Mouse (Mus musculus) kidney, postnatal 0 days (tissue): ENCODE measurements around the gene Nbea. TPM values are rescaled to one million over a fixed set of nuclear protein-coding genes. Genes with fewer than 3 reads are reported as not detected.

Experiments
- ATAC-seq: fragments of 200-750 bp; cut with Nextera tagmentation; replicated peaks from 2 replicates; pipeline ENCODE4 v1.8.0; 2017; ENCODE audit warnings: low read depth, moderate number of reproducible peaks, moderate TSS enrichment, moderate library complexity; ENCODE audit not compliant: low FRiP score
- DNase-seq: peaks from one replicate; pipeline ENCODE4 v3.0.0-alpha.2; 2016; ENCODE audit warnings: low spot score
- H3K27ac ChIP-seq: fragments of 300-500 bp; sonication (generic); 2 replicates; pipeline ENCODE4 v1.5.1; 2014; ENCODE audit warnings: mild to moderate bottlenecking
- H3K27me3 ChIP-seq: fragments of 300-500 bp; sonication (generic); 2 replicates; pipeline ENCODE4 v1.6.1; 2014; ENCODE audit warnings: low read length, mixed read lengths; ENCODE audit not compliant: insufficient read depth
- H3K36me3 ChIP-seq: fragments of 300-500 bp; sonication (generic); 2 replicates; pipeline ENCODE4 v1.6.1; 2014; ENCODE audit warnings: low read length, mixed read lengths; ENCODE audit not compliant: insufficient read depth
- H3K4me1 ChIP-seq: fragments of 300-500 bp; sonication (generic); replicated peaks from 2 replicates; pipeline ENCODE4 v1.6.1; 2014; ENCODE audit warnings: antibody characterized with exemption, low read length, mixed read lengths; ENCODE audit not compliant: insufficient read depth
- H3K4me2 ChIP-seq: fragments of 300-500 bp; sonication (generic); 2 replicates; pipeline ENCODE4 v1.6.1; 2014; ENCODE audit warnings: mild to moderate bottlenecking, low read length, moderate library complexity, mixed read lengths
- H3K4me3 ChIP-seq: fragments of 300-500 bp; sonication (generic); replicated peaks from 2 replicates; pipeline ENCODE4 v1.5.1; 2014; ENCODE audit warnings: low read depth, low read length
- H3K9ac ChIP-seq: fragments of 300-500 bp; sonication (generic); 2 replicates; pipeline ENCODE4 v1.6.1; 2014; ENCODE audit warnings: low read depth, low read length
- H3K9me3 ChIP-seq: fragments of 300-500 bp; sonication (generic); replicated peaks from 2 replicates; pipeline ENCODE4 v1.6.1; 2016; ENCODE audit warnings: low read length, inconsistent platforms, mixed read lengths
- CTCF ChIP-seq: IDR thresholded peaks from 2 replicates; pipeline ENCODE4 v1.5.1; 2016; ENCODE audit warnings: antibody characterized with exemption, low read depth, mild to moderate bottlenecking, moderate library complexity
- WGBS: fragments of 180-500 bp; shearing (Covaris S2); extraction: QIAGEN DNeasy Blood & Tissue Kit; methylation state at CpG from one replicate; pipeline ENCODE4 v1.1.7; 2014; 5-methylcytosine and 5-hydroxymethylcytosine counted together
- polyA plus RNA-seq: library from polyadenylated mRNA; unstranded; fragments of >200 nt; fragmentation: Nextera tagmentation; extraction: Ambion mirVana; gene quantifications from 2 replicates; pipeline ENCODE4 v1.2.1, GENCODE M21; 2015

Gene Nbea
- polyA plus RNA-seq, 1 experiment from 2014 or later: 8.6 TPM

GRCm38 (mm10) chr3:56182371-56183158, 936 bp downstream of the Nbea start:
- Histone ChIP-seq H3K27ac (peak overlapping the region; percentile 64; the same call in 1 of the 2 replicates), H3K4me3 (peak overlapping the region; percentile 93), H3K9ac (peak overlapping the region; percentile 88), H3K4me2 (peak overlapping the region; percentile 89), H3K27me3 (no peaks in the 10 kb centered on the region), H3K9me3 (no peaks in the 10 kb centered on the region), H3K4me1 (no peaks in the 10 kb centered on the region), H3K36me3 (no peaks in the 10 kb centered on the region)
- ATAC-seq: peak; percentile 64
- peak; percentile 41 for DNase-seq
- TF ChIP-seq CTCF: no peak
- 1% methylated on average over 42 of the region's 61 CpGs for WGBS

GRCm38 (mm10) chr3:56181991-56182370, 1.5 kb downstream of the Nbea start:
- H3K4me1 ChIP-seq: no peaks in the 10 kb centered on the region
- no peak for TF ChIP-seq CTCF
- DNase-seq: peak; percentile 28
- no peak overlapping the region for H3K27ac ChIP-seq
- no peaks in the 10 kb centered on the region for H3K36me3 ChIP-seq
- H3K27me3 ChIP-seq: no peaks in the 10 kb centered on the region
- no peaks in the 10 kb centered on the region for H3K9me3 ChIP-seq
- no peak for ATAC-seq
- H3K9ac ChIP-seq: peak overlapping the region; percentile 88; the same call in 1 of the 2 replicates
- H3K4me2 ChIP-seq: peak overlapping the region; percentile 89
- peak overlapping the region; percentile 93 for H3K4me3 ChIP-seq
- WGBS: 20% methylated on average over 4 of the region's 4 CpGs

- H3K4me3 ChIP-seq: no peak overlapping the region
- no peaks in the 10 kb centered on the region for H3K9me3 ChIP-seq
- no peak overlapping the region for H3K27ac ChIP-seq
- no peaks in the 10 kb centered on the region for H3K36me3 ChIP-seq
- peak; percentile 8 for DNase-seq
- no peak for TF ChIP-seq CTCF
- H3K27me3 ChIP-seq: no peaks in the 10 kb centered on the region
- no peak for ATAC-seq
- peak overlapping the region; percentile 89; the same call in 1 of the 2 replicates for H3K4me2 ChIP-seq
- H3K9ac ChIP-seq: no peak overlapping the region
- no peaks in the 10 kb centered on the region for H3K4me1 ChIP-seq
- WGBS: 57% methylated on average over 3 of the region's 3 CpGs
Observed at GRCm38 (mm10) chr3:56181025-56181424, 2.5 kb downstream of the Nbea start.

- Histone ChIP-seq H3K4me3 (no peak overlapping the region), H3K4me2 (no peak overlapping the region), H3K9me3 (no peaks in the 10 kb centered on the region), H3K9ac (no peak overlapping the region), H3K27me3 (no peaks in the 10 kb centered on the region), H3K27ac (no peak overlapping the region), H3K36me3 (no peaks in the 10 kb centered on the region), H3K4me1 (no peaks in the 10 kb centered on the region)
- 94% methylated on average over 2 of the region's 2 CpGs for WGBS
- no peak for DNase-seq
- TF ChIP-seq CTCF: no peak
- no peak for ATAC-seq
Observed at GRCm38 (mm10) chr3:56157864-56158263, 25.6 kb downstream of the Nbea start.

DNA sequence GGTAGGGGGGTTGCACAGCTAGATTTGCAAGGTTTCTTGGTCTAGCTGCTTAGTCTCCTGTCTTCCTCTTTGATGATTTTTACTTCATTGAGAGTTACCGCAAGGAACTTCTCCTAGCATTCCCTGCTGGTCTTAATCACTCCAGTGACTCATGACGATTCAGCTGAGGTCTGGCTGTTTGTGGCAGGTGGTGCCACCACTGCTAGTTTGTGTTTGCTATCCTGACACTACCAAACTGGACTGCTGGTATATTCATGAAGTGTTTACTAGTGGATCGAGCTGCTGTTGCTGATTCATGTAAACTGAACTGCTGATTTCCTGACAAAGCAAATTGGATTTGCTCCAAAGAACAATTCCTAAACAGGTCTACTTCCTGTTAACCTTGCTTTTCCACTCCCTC, 56.8 kb downstream of the Nbea start:
- 67% methylated on average over 3 of the region's 3 CpGs for WGBS
- TF ChIP-seq CTCF: peak; percentile 13; the same call in 1 of the 2 replicates
- H3K4me3 ChIP-seq: no peak overlapping the region
- no peaks in the 10 kb centered on the region for H3K27me3 ChIP-seq
- H3K9me3 ChIP-seq: 0 out of 2 replicates have a peak, but pooled peaks cover 2% of the 10 kb centered on the region
- H3K4me2 ChIP-seq: no peak overlapping the region
- H3K9ac ChIP-seq: no peak overlapping the region
- H3K4me1 ChIP-seq: no peaks in the 10 kb centered on the region
- no peak for DNase-seq
- ATAC-seq: no peak
- H3K36me3 ChIP-seq: no peaks in the 10 kb centered on the region
- no peak overlapping the region for H3K27ac ChIP-seq

GRCm38 (mm10) chr3:56116647-56117046, 66.9 kb downstream of the Nbea start:
- Histone ChIP-seq H3K27ac (no peak overlapping the region), H3K4me3 (no peak overlapping the region), H3K4me2 (no peak overlapping the region), H3K9me3 (no peaks in the 10 kb centered on the region), H3K4me1 (no peaks in the 10 kb centered on the region), H3K9ac (no peak overlapping the region), H3K36me3 (no peaks in the 10 kb centered on the region), H3K27me3 (no peaks in the 10 kb centered on the region)
- no peak for TF ChIP-seq CTCF
- ATAC-seq: no peak
- DNase-seq: no peak
